Mouse (Mus musculus): Measurements from ENCODE around the gene Dclk2.

DNA sequence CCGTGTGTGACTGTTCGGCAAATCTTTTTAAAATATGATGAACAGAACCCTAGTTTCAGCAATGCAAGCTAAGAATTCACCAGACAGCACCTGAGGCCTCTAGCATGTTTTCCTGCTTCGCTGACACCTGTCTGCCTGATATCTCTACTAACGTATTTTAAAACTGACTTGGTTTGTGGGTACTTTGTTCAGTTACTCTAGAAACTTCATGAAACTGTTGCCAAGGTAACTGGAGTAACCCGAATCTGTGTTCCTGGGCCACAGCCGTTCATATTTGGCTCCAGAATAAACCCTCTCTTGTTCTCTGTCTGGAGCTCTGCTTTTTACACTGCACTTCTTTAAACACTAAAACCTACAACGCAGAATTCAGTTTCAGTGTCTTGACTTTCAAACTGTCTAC lies 86.3 kb downstream of the Dclk2 start:
- TF ChIP-seq CTCF (IDR thresholded peaks at IDR 0.05; ENCODE audit: extremely low read depth, insufficient read depth, low read length) = no peak
- TF ChIP-seq POLR2A (IDR thresholded peaks at IDR 0.05; ENCODE audit: extremely low read depth, insufficient read depth, low read length) = no peak

Measured in cortical plate, adult 2 months (tissue).